Mouse (Mus musculus) E14TG2a.4 (cell line): Measurements from ENCODE around the gene Cbx7.

ENCODE experiments used
- H3K27me3 ChIP-seq: 2 replicates; pipeline ENCODE4 v1.6.1; 2014; ENCODE audit warnings: low read length, control low read depth; ENCODE audit not compliant: insufficient read depth
- H3K36me3 ChIP-seq: 2 replicates; pipeline ENCODE4 v1.6.1; 2014; ENCODE audit warnings: low read length, control low read depth; ENCODE audit not compliant: insufficient read depth
- H3K4me1 ChIP-seq: replicated peaks from 2 replicates; pipeline ENCODE4 v1.6.1; 2014; ENCODE audit warnings: low read depth, low read length, control low read depth
- H3K4me3 ChIP-seq: replicated peaks from 2 replicates; pipeline ENCODE4 v1.5.1; 2014; ENCODE audit warnings: mild to moderate bottlenecking, low read length
- H3K9me3 ChIP-seq: 2 replicates; pipeline ENCODE4 v1.6.1; 2014; ENCODE audit warnings: low read length, control low read depth
- CTCF ChIP-seq: conservative IDR thresholded peaks from 2 replicates; pipeline ENCODE4 v1.5.1; 2014; ENCODE audit warnings: low read length
- NANOG ChIP-seq: IDR thresholded peaks from 2 replicates; pipeline ENCODE4 v1.6.1; 2014; ENCODE audit warnings: borderline replicate concordance, low read length, mixed read lengths
- POU5F1 ChIP-seq: IDR thresholded peaks from 2 replicates; pipeline ENCODE4 v1.6.1; 2014; ENCODE audit warnings: low read length, borderline replicate concordance

Cbx7 gene

GRCm38 (mm10) chr15:80013256-80014030 is 42.5 kb upstream of the Cbx7 start:
- peaks cover 62% of the 10 kb centered on the region for H3K4me1 ChIP-seq
- no peaks in the 10 kb centered on the region for H3K9me3 ChIP-seq
- TF ChIP-seq POU5F1 (no peak), CTCF (no peak), NANOG (no peak)
- no peaks in the 10 kb centered on the region for H3K36me3 ChIP-seq
- H3K4me3 ChIP-seq = peak overlapping the region; percentile 84
- peaks cover 33% of the 10 kb centered on the region for H3K27me3 ChIP-seq

GRCm38 (mm10) chr15:80012527-80013201 is 41.7 kb upstream of the Cbx7 start:
- H3K27me3 ChIP-seq = peaks cover 35% of the 10 kb centered on the region
- peaks cover 60% of the 10 kb centered on the region for H3K4me1 ChIP-seq
- no peaks in the 10 kb centered on the region for H3K36me3 ChIP-seq
- H3K4me3 ChIP-seq = peak overlapping the region; percentile 84
- no peak for TF ChIP-seq NANOG
- no peak for TF ChIP-seq POU5F1
- TF ChIP-seq CTCF = no peak
- no peaks in the 10 kb centered on the region for H3K9me3 ChIP-seq

DNA sequence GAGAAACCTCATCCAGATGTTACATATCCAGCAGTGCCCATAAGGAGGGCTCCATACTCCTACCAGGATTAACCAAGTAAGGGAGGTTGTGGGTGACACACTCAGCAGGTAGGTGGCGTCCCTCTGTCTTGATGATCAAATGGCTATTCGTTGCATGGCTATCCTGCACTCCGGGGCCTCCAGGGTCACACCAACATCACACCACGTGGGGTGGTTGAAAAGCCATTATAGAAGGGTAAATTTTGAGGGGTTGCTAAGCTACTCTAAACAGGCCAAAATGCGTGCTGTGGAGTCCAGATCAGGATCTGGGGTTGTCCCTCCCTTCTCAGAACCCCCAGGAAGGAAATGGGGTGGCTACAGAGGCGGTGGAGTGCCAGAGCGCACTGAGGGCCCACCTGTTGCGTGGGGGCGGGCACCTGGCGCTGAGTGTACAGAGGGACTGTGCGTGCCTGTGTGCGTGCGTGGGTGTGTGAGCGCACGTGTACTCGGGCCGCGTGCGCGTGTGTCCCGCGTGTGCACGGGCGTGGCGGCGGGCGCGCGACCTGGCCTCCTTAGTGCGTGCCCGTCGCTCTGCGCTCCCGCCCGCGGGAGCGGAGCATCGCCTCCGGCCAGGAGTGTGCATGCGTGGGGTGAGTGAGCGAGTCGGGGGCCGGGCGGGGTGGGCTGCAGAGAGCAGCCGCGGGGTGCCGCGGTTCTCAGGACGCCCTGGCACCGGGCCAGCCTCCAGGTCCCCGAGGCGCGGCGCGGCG is 41.0 kb upstream of the Cbx7 start:
- Histone ChIP-seq H3K27me3 (peaks cover 35% of the 10 kb centered on the region), H3K4me1 (peaks cover 60% of the 10 kb centered on the region), H3K4me3 (peak overlapping the region; percentile 84), H3K36me3 (no peaks in the 10 kb centered on the region), H3K9me3 (no peaks in the 10 kb centered on the region)
- no peak for TF ChIP-seq POU5F1
- no peak for TF ChIP-seq CTCF
- no peak for TF ChIP-seq NANOG

GRCm38 (mm10) chr15:80011194-80011593 is 40.3 kb upstream of the Cbx7 start:
- Histone ChIP-seq H3K4me1 (peaks cover 62% of the 10 kb centered on the region), H3K4me3 (peak overlapping the region; percentile 84), H3K36me3 (no peaks in the 10 kb centered on the region), H3K9me3 (no peaks in the 10 kb centered on the region), H3K27me3 (peaks cover 34% of the 10 kb centered on the region)
- TF ChIP-seq CTCF (no peak), NANOG (no peak), POU5F1 (no peak)

GRCm38 (mm10) chr15:80010182-80010558 is 39.3 kb upstream of the Cbx7 start:
- Histone ChIP-seq H3K4me3 (0 out of 2 replicates have a peak overlapping the region, but pooled peaks have one; percentile 23), H3K4me1 (peaks cover 63% of the 10 kb centered on the region), H3K27me3 (peaks cover 28% of the 10 kb centered on the region), H3K36me3 (no peaks in the 10 kb centered on the region), H3K9me3 (no peaks in the 10 kb centered on the region)
- TF ChIP-seq CTCF = no peak
- TF ChIP-seq NANOG = no peak
- TF ChIP-seq POU5F1 = no peak

GRCm38 (mm10) chr15:80009421-80010181 is 38.7 kb upstream of the Cbx7 start:
- Histone ChIP-seq H3K4me1 (peaks cover 64% of the 10 kb centered on the region), H3K4me3 (no peak overlapping the region; the same call in 1 of the 2 replicates), H3K9me3 (no peaks in the 10 kb centered on the region), H3K36me3 (no peaks in the 10 kb centered on the region), H3K27me3 (peaks cover 28% of the 10 kb centered on the region)
- TF ChIP-seq NANOG (no peak), POU5F1 (no peak), CTCF (no peak)

GRCm38 (mm10) chr15:80008461-80008860 is 37.5 kb upstream of the Cbx7 start:
- H3K27me3 ChIP-seq = peaks cover 30% of the 10 kb centered on the region
- peaks cover 5% of the 10 kb centered on the region; the same call in 1 of the 2 replicates for H3K36me3 ChIP-seq
- H3K9me3 ChIP-seq = no peaks in the 10 kb centered on the region
- TF ChIP-seq POU5F1 (no peak), NANOG (no peak), CTCF (no peak)
- no peak overlapping the region for H3K4me3 ChIP-seq
- H3K4me1 ChIP-seq = peaks cover 73% of the 10 kb centered on the region

DNA sequence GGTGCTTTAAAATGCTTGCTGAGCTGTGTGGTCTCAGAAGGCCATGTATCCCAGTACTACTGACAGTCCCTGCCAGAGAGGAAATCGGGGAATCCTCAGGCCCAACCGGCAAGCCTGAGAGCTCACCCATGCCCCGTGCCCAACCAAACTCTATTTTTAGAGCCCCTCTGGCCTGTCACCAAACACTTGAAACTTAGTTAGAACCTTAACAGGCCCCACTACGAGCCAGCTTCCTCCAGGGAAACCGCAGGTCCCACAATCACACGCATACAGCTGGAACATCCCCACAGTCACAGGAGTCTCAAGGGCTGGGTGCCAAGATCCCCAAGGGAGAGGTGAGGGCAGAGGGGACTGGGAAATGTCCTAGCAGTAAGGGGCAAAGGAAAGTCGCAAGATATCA is 35.2 kb upstream of the Cbx7 start:
- peaks cover 14% of the 10 kb centered on the region for H3K36me3 ChIP-seq

More for the DNA sequence above, 35.2 kb upstream of the Cbx7 start:
- peaks cover 66% of the 10 kb centered on the region for H3K4me1 ChIP-seq
- no peak overlapping the region for H3K4me3 ChIP-seq
- no peak for TF ChIP-seq POU5F1
- no peak for TF ChIP-seq CTCF
- no peaks in the 10 kb centered on the region for H3K9me3 ChIP-seq
- H3K27me3 ChIP-seq = peaks cover 31% of the 10 kb centered on the region
